Mouse (Mus musculus) hindbrain, embryonic 13.5 days (tissue): ENCODE results near the gene Zbtb12. TPM values are rescaled to one million over a fixed set of nuclear protein-coding genes. Genes with fewer than 3 reads are reported as not detected.
"Not testable (repeated sequence)": the region's sequence is repeated elsewhere in the genome, so short reads cannot be mapped to it uniquely, and the experiment has no call there.

Source experiments
- ATAC-seq: fragments of 200-750 bp; cut with Nextera tagmentation; 2 replicates; pipeline ENCODE4 v1.8.0; 2017; ENCODE audit warnings: moderate TSS enrichment; ENCODE audit not compliant: low FRiP score
- H3K27ac ChIP-seq: fragments of 300-500 bp; sonication (generic); 2 replicates; pipeline ENCODE4 v1.5.1; 2015; ENCODE audit warnings: inconsistent platforms, mild to moderate bottlenecking, moderate library complexity
- H3K27me3 ChIP-seq: fragments of 300-500 bp; sonication (generic); 2 replicates; pipeline ENCODE4 v1.6.1; 2015; ENCODE audit warnings: mild to moderate bottlenecking, inconsistent platforms
- H3K36me3 ChIP-seq: fragments of 300-500 bp; sonication (generic); 2 replicates; pipeline ENCODE4 v1.6.1; 2015; ENCODE audit warnings: mild to moderate bottlenecking, inconsistent platforms
- H3K4me1 ChIP-seq: fragments of 300-500 bp; sonication (generic); replicated peaks from 2 replicates; pipeline ENCODE4 v1.6.1; 2015; ENCODE audit warnings: inconsistent platforms
- H3K4me2 ChIP-seq: fragments of 300-500 bp; sonication (generic); 2 replicates; pipeline ENCODE4 v1.6.1; 2015; ENCODE audit warnings: inconsistent platforms, mild to moderate bottlenecking, moderate library complexity
- H3K4me3 ChIP-seq: fragments of 300-500 bp; sonication (generic); 2 replicates; pipeline ENCODE4 v1.5.1; 2015; ENCODE audit warnings: mild to moderate bottlenecking, inconsistent platforms
- H3K9ac ChIP-seq: fragments of 300-500 bp; sonication (generic); 2 replicates; pipeline ENCODE4 v1.6.1; 2015; ENCODE audit warnings: mild to moderate bottlenecking, inconsistent platforms
- H3K9me3 ChIP-seq: fragments of 300-500 bp; sonication (generic); 2 replicates; pipeline ENCODE4 v1.6.1; 2016; ENCODE audit warnings: inconsistent platforms
- whole genome bisulfite sequencing: fragments of 180-500 bp; shearing (Covaris S2); methylation state at CpG from one replicate; pipeline ENCODE4 v1.1.7; 2015; 5-methylcytosine and 5-hydroxymethylcytosine counted together
- polyA plus RNA-seq: library from polyadenylated mRNA; unstranded; fragments of >200 nt; fragmentation: Nextera tagmentation; extraction: Ambion mirVana; gene quantifications from 2 replicates; pipeline ENCODE4 v1.2.1, GENCODE M21; 2015

Gene Zbtb12
- polyA plus RNA-seq, 1 experiment from 2014 or later: 13.5 TPM

DNA sequence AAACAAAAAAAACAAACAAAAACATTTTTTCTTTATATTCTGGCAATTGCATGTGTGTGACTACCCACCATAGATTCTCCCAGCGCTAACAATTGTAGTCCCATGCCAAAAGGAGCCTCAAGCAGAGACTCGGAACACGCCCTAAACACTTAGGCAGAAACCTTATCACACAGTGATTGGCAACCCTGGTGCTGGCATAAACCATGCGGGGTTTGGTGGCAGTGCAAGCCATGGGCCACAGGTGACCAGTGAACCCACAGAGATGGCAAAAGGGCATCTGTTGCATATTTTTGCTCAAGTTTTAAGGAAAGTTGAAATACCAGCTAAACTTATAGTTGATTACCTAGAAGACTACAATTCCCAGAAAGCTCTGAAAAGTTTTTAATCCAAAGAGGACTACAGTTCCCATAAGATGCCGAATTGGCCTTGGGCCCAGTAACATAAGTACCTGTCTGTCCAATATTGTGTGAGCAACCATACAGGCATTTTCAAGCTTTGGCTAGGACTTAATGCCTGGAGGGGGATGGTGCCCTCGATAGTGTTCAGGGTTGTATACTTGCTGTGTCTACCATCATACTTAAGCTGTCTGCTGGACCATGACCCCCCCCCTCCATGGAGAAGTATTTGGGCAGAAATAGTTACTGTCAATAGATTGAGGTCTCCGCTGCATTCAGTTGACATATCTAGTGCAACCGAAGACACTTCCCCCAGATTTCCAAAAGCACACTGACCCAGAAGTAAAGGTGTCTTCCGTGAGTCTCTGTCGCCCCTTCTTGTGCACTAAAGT lies 18.3 kb downstream of the Zbtb12 start:
- H3K4me3 ChIP-seq: peak overlapping the region; percentile 88
- peak overlapping the region; percentile 97 for H3K27ac ChIP-seq
- no peaks in the 10 kb centered on the region for H3K9me3 ChIP-seq
- no peak for ATAC-seq
- H3K4me2 ChIP-seq: peak overlapping the region; percentile 100
- WGBS: 20% methylated on average over 10 of the region's 10 CpGs
- H3K9ac ChIP-seq: peak overlapping the region; percentile 98
- H3K27me3 ChIP-seq: no peaks in the 10 kb centered on the region
- H3K36me3 ChIP-seq: peaks cover 22% of the 10 kb centered on the region
- peaks cover 56% of the 10 kb centered on the region for H3K4me1 ChIP-seq

DNA sequence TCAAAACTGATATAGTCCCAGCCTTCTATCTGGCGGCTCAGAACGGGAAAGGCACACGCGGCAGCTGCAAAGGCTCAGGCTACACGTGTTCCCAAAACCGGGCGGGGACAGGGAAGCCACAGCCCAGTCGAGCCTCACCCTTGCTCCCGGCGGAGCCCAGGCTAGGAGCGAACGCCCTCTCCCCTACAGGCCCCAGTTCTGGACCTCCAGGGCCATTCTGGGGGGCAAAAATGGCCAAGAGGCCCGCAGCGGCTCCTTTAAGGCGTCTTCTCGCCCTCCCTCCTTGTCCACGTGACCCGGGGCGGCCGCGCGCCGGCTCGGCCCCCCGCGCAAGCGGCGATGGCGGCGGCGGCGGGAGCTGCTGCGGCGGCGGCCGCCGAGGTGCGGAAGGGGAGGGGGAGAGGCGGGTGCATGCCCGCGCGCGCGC lies 18.9 kb downstream of the Zbtb12 start, which contains the start of the genes C2 and Ehmt2:
Gene C2, minus strand, starts transcription at position 106 of the 427 bp plus-strand sequence.
Gene Ehmt2, plus strand, starts transcription at position 310 of the 427 bp plus-strand sequence.
- H3K9ac ChIP-seq: peak within 1 kb of the TSS; percentile 98
- H3K4me2 ChIP-seq: peak within 1 kb of the TSS; percentile 100
- no peaks in the 10 kb centered on the region for H3K27me3 ChIP-seq
- peaks cover 56% of the 10 kb centered on the region for H3K4me1 ChIP-seq
- 0% methylated on average over 22 of the region's 44 CpGs for WGBS
- ATAC-seq: peak; percentile 11
- peaks cover 28% of the 10 kb centered on the region for H3K36me3 ChIP-seq
- H3K9me3 ChIP-seq: no peaks in the 10 kb centered on the region
- H3K27ac ChIP-seq: peak within 1 kb of the TSS; percentile 97
- H3K4me3 ChIP-seq: peak within 1 kb of the TSS; percentile 88

DNA sequence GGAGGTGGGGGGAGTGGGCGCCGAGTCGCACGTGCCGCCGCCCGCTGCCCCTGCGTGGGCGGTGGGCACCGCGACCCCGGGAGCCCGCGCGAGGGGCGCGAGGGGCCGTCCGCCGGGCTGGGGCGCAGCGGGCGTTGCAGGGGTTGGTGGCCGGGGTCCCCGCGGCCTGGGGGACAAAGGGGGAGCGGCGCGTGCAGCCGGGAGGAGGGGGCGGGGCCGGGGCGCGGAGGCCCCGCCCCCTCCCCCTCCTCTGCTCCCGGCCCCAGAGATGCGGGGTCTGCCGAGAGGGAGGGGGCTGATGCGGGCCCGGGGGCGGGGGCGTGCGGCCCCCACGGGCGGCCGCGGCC lies 19.4 kb downstream of the Zbtb12 start:
- Histone ChIP-seq H3K4me1 (peaks cover 53% of the 10 kb centered on the region), H3K27me3 (no peaks in the 10 kb centered on the region), H3K36me3 (peaks cover 33% of the 10 kb centered on the region), H3K4me2 (peak overlapping the region; percentile 100), H3K4me3 (peak overlapping the region; percentile 88), H3K9ac (peak overlapping the region; percentile 98), H3K9me3 (no peaks in the 10 kb centered on the region), H3K27ac (peak overlapping the region; percentile 97)
- WGBS: under 1% methylated on average over 19 of the region's 47 CpGs
- ATAC-seq: peak; percentile 1; the same call in 1 of the 2 replicates

DNA sequence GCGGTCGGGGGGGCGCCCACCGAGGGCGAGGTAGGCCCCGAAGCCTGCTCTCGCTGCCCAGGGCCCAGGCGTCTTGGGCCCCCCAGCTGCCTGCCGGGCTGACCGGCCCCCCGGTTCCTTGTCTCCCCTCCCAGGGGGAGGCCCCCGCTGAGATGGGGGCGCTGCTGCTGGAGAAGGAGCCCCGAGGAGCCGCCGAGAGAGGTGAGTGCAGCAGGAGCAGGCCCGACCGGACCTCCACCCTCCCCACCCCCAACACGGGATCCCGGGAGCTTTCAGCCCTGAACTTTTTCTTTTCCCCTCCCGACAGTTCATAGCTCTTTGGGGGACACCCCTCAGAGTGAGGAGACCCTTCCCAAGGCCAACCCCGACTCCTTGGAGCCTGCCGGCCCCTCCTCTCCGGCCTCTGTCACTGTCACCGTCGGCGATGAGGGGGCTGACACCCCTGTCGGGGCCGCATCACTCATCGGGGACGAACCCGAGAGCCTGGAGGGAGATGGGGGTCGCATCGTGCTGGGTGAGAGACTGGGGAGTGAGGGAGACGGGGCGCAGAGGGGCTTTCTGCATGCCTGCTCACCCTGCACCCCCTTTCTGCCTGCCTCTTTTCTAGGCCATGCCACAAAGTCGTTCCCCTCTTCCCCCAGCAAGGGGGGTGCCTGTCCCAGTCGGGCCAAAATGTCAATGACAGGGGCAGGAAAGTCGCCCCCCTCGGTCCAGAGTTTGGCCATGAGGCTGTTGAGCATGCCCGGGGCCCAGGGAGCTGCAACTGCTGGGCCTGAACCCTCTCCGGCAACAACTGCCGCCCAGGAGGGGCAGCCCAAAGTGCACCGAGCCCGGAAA lies 20.0 kb downstream of the Zbtb12 start:
- Histone ChIP-seq H3K27ac (peak overlapping the region; percentile 97), H3K4me3 (peak overlapping the region; percentile 88), H3K4me2 (peak overlapping the region; percentile 100), H3K4me1 (peaks cover 50% of the 10 kb centered on the region), H3K9me3 (no peaks in the 10 kb centered on the region), H3K36me3 (peaks cover 39% of the 10 kb centered on the region), H3K27me3 (no peaks in the 10 kb centered on the region), H3K9ac (peak overlapping the region; percentile 98)
- WGBS: under 1% methylated on average over 39 of the region's 45 CpGs
- peak; percentile 9; the same call in 1 of the 2 replicates for ATAC-seq

DNA sequence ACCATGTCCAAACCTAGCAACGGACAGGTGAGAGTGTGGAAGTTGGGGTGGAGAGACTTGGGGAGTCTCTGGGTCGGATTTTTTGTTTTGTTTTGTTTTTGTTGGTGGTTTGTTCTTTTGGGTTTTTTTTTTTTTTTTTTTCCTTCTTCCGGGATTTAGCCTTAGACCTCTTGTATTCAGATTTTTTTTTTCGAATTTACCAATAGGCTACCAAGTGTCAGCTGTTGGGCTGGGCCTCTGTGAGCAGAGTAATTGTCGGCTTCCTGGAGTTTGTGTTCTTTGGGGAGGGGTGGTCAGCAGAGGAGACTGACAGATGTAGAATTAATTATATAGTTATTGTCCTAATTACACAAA lies 20.6 kb downstream of the Zbtb12 start:
- no peaks in the 10 kb centered on the region for H3K27me3 ChIP-seq
- peak overlapping the region; percentile 88 for H3K4me3 ChIP-seq
- H3K4me2 ChIP-seq: peak overlapping the region; percentile 100
- 3% methylated on average over 5 of the region's 5 CpGs for WGBS
- H3K9me3 ChIP-seq: no peaks in the 10 kb centered on the region
- H3K36me3 ChIP-seq: peaks cover 45% of the 10 kb centered on the region
- H3K9ac ChIP-seq: peak overlapping the region; percentile 98
- peaks cover 50% of the 10 kb centered on the region for H3K4me1 ChIP-seq
- H3K27ac ChIP-seq: peak overlapping the region; percentile 97
- no peak for ATAC-seq

DNA sequence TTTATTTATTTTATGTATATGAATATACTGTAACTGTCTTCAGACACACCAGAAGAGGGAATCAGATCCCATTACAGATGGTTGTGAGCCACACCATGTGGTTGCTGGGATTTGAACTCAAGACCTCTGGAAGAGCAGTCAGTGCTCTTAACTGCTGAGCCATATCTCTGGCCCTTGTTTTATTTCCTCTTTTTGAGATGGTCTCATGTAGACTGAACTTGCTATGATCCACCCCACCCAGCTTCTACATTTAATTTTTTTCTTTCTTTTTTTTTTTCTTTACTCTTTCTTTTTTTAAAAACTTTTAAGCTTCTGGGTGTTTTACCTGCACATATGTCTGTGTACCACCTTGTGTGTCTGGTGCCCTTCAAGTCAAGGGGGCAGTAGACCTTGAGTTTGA lies 21.5 kb downstream of the Zbtb12 start:
- H3K9ac ChIP-seq, ATAC-seq, H3K4me3 ChIP-seq, H3K27ac ChIP-seq, H3K9me3 ChIP-seq, H3K4me2 ChIP-seq, H3K27me3 ChIP-seq: not testable (repeated sequence)
- Histone ChIP-seq H3K4me1 (peaks cover 42% of the 10 kb centered on the region), H3K36me3 (peaks cover 53% of the 10 kb centered on the region)

DNA sequence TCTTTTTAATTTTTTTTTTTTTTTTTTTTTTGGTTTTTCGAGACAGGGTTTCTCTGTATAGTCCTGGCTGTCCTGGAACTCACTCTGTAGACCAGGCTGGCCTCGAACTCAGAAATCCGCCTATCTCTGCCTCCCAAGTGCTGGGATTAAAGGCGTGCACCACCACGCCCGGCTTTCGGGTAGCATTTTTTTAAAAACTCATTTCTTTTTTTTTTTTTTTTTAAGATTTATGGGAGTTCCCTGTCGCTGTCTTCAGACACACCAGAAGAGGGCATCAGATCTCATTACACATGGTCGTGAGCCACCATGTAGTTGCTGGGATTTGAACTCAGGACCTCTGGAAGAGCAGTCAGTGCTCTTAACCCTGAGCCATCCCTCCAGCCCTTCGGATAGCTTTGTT lies 22.7 kb downstream of the Zbtb12 start:
- not testable (repeated sequence) for H3K4me3 ChIP-seq, H3K27me3 ChIP-seq, H3K9ac ChIP-seq, ATAC-seq, H3K4me2 ChIP-seq, H3K9me3 ChIP-seq, H3K27ac ChIP-seq
- WGBS: 93% methylated on average over 9 of the region's 10 CpGs
- Histone ChIP-seq H3K4me1 (peaks cover 31% of the 10 kb centered on the region), H3K36me3 (peaks cover 57% of the 10 kb centered on the region)

DNA sequence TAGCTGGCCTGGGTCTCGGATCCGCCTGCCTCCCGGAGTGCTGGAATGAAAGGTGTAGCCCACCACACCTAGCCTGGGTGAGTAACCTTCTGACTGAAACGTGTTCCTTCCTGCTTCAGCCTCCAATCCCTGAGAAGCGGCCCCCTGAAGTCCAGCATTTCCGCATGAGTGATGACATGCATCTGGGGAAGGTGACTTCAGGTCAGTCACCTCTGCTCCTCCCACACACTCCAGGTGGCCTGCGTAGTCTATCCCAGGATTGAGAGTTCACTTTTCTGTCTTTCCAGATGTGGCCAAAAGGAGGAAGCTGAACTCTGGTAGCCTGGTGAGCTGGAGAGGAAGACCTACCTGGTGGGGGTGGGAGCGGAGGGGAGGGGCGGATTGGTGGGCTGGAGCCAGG lies 23.6 kb downstream of the Zbtb12 start:
- Histone ChIP-seq H3K4me1 (peaks cover 22% of the 10 kb centered on the region), H3K9ac (no peak overlapping the region; the same call in 1 of the 2 replicates), H3K9me3 (no peaks in the 10 kb centered on the region), H3K4me3 (no peak overlapping the region), H3K27ac (no peak overlapping the region), H3K27me3 (no peaks in the 10 kb centered on the region), H3K36me3 (peaks cover 66% of the 10 kb centered on the region), H3K4me2 (no peak overlapping the region)
- no peak for ATAC-seq
- WGBS: 94% methylated on average over 9 of the region's 9 CpGs

DNA sequence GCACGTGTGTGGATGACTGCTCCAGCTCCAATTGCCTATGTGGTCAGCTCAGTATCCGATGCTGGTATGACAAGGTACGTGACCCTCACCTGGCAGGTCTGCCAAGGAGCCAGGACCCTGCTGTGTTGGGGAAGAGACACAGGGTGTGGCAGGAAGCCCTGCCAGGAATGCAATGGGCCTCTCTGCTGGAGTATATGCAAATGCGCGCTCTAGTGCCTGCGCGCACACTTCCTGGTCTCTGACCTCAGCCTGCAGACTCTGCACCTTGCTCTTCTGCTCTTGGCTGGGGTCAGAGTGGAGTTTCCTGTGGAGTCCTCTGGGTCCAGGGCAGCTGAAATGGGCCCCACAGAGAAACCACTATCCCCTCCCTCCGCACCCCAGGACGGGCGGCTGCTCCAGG lies 31.7 kb downstream of the Zbtb12 start:
- no peaks in the 10 kb centered on the region for H3K4me1 ChIP-seq
- no peak overlapping the region for H3K27ac ChIP-seq
- 89% methylated on average over 10 of the region's 10 CpGs for WGBS
- ATAC-seq: no peak
- H3K27me3 ChIP-seq: no peaks in the 10 kb centered on the region
- peaks cover 82% of the 10 kb centered on the region for H3K36me3 ChIP-seq
- no peak overlapping the region for H3K4me3 ChIP-seq
- no peak overlapping the region for H3K4me2 ChIP-seq
- no peaks in the 10 kb centered on the region for H3K9me3 ChIP-seq
- H3K9ac ChIP-seq: no peak overlapping the region

DNA sequence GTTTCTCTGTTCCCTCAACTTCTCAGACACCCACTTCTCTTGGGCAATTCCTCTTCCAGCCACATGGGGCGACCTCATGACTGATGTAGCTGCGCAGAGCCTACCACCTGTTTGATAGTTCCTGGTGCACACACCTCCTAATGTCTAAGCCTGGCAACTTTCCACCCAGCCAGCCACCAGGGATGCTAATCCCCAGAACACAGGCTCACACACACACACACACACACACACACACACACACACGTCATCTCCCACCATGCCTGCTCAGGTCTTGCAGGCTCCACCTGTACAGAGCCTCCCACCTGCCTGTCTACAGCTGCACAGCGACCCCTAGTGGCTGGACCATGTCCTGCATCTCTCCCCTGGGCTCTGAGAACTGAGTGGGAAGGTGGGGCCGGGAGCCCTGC lies 32.7 kb downstream of the Zbtb12 start:
- Histone ChIP-seq H3K4me1 (no peaks in the 10 kb centered on the region), H3K4me3 (no peak overlapping the region), H3K9ac (no peak overlapping the region), H3K27ac (no peak overlapping the region), H3K9me3 (no peaks in the 10 kb centered on the region), H3K36me3 (peaks cover 72% of the 10 kb centered on the region), H3K4me2 (no peak overlapping the region), H3K27me3 (no peaks in the 10 kb centered on the region)
- ATAC-seq: peak; percentile 61
- WGBS: 39% methylated on average over 5 of the region's 5 CpGs

DNA sequence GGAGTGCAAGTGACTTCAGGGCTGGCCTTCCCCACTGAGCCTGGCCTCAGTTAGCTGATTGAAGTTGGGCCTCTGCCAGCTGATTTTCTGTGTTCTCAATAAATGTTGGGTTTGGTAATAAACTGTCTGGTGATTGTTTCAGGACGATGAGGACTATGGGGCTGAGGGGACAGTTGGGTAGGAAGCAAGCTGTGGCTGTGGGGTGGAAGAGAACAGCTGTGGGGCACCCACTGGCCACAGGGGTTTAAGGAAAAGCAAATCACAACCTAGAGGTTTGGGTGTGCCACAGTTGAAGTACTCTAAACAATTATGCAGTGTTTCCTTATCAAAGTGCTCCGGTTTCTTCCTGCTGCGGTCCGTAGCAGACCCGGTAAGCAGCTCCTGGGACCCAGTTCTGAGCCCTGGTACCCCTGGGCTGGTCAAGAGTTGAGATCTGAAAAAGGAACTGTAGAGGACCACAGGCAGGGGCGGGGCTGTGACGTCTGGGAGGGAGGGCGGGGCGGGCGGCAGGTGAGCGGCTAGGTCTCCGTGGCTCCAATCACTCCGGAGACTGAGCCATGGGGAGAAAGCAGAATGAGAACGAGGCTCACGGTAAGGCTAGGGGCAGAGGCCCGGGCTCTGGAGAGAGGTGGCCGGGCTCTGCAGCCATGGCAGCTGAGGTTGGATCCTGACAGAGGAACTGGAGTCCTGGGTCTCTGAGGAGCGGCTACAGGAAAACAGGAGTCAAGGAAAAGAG lies 34.8 kb downstream of the Zbtb12 start, which contains the start of gene Slc44a4:
Gene Slc44a4, plus strand, starts transcription at position 537 of the 736 bp plus-strand sequence.
- H3K36me3 ChIP-seq: peaks cover 51% of the 10 kb centered on the region
- WGBS: 38% methylated on average over 18 of the region's 18 CpGs
- no peak within 1 kb of the TSS for H3K27ac ChIP-seq
- no peak within 1 kb of the TSS for H3K9ac ChIP-seq
- H3K27me3 ChIP-seq: no peaks in the 10 kb centered on the region
- ATAC-seq: no peak
- H3K4me2 ChIP-seq: no peak within 1 kb of the TSS
- no peaks in the 10 kb centered on the region for H3K4me1 ChIP-seq
- H3K4me3 ChIP-seq: no peak within 1 kb of the TSS
- H3K9me3 ChIP-seq: no peaks in the 10 kb centered on the region

DNA sequence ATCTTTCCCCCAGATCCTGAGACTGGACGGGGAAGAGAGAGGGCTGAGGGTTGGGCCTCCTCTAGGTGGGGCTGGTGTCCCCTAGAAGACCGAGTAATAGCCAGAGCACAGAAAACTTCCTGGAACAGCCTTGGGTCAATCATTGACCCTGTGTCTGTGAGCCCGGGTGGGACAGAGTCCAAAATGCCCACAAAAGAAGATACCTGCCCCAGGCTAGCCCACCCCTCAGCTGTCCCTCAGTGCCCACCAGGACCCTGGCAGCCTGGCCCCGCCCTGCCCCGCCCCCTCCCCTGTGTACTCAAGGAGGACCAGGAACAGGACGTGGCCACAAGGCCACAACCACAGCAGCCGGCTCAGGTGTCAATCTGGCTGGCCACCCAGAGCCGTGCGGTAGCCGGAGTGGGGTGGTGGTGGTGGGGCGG lies 36.1 kb downstream of the Zbtb12 start:
- Histone ChIP-seq H3K36me3 (peaks cover 37% of the 10 kb centered on the region), H3K4me3 (no peak overlapping the region), H3K4me1 (no peaks in the 10 kb centered on the region), H3K9me3 (no peaks in the 10 kb centered on the region), H3K27ac (no peak overlapping the region), H3K27me3 (no peaks in the 10 kb centered on the region), H3K9ac (no peak overlapping the region), H3K4me2 (no peak overlapping the region)
- ATAC-seq: no peak
- WGBS: 22% methylated on average over 10 of the region's 11 CpGs
